Mouse (Mus musculus) gastrocnemius, postnatal 4 days (tissue): ENCODE results near the gene Samhd1. TPM values are rescaled to one million over a fixed set of nuclear protein-coding genes. Genes with fewer than 3 reads are reported as not detected.

Experiments
- DNase-seq, 2 experiments: peaks; one replicate each; pipeline ENCODE4 v3.0.0; 2021 to 2022; ENCODE audit warnings: low spot score in 2 of 2, mixed read lengths in 2 of 2
- total RNA-seq, 2 experiments: library from RNA; stranded (reverse); gene quantifications; 2 replicates each; pipeline ENCODE4 v1.2.3; 2021

Samhd1 gene
- total RNA-seq, 2 experiments from 2014 or later, result 23.4 to 23.6 TPM

DNA sequence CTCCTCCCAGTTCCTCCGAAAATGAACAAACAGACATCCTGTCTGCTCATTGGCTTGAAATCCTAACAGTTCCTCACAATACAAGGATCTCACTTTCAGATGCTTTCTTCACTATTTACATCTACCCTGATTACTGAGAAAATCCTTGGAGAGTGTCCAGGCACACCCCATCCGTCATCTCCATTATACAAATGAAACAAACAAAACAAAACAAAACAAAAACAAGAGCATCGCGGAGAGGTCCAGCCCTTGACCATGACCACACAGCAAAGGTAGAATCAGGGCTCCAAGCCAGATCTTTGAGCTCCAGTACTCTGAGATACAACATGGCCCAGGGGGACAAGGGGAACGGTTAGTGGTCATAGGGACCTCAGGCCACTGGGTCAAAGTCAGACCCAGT is 60.3 kb downstream of the Samhd1 start:
- no peak for DNase-seq

DNA sequence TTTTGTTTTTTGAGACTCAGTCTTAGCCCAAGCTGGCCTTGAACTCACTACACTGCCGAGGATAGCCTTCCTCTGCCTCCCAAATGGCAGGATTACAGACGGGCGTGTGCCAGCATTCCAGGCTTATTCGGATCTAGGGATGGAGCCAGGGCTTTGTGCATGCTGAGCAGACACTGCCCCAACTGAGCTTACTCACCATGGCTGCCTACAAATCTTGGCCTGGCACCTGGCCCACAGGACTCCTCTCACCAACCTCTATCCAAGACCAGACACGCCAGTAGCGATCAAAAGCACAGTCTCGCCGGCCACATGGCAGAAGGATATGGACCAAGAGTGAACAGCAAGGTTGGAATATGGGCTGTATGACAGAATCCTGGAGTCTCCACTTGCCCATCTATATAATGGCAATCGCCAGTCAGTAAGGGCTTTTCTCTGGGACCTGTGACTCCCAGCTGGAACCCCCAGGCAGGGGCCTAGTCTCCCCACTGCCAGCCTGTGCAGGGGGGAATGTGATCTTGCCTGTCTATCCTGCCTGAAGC is 60.8 kb downstream of the Samhd1 start:
- peak in 1 of 2 experiments; percentile 63 for DNase-seq

DNA sequence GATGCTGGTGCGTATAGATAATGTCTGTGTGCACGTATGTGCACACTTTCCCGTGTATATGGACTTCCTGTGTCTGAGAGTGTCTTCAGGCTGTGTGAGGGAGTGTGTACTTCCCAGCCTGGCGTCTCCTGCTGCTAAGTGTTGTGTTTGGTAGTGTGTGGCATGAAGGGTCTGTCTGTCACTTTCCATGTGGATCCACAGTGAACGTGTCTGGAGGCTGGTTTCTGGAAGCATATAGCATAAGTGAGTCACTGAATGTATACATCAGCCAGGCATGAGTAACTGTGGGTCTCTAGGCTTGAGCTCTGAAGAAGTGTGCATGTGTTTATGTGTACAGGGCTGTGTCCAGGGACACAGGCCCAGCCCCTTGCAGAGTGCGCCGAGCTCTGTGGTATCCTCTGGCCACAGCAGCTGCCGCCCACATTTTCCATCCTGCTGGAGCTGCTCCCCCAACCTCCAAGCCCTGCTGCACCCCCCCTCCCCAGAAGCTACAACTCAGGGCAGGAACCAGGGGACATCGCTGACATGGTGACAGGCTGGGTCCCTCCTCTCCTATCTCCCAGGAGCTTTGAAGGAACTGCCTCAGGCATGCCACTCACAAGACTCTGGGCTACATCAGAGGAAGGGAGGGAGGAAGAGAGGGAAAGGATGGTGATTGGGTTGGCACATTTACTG is 61.5 kb downstream of the Samhd1 start:
- no peak for DNase-seq

DNA sequence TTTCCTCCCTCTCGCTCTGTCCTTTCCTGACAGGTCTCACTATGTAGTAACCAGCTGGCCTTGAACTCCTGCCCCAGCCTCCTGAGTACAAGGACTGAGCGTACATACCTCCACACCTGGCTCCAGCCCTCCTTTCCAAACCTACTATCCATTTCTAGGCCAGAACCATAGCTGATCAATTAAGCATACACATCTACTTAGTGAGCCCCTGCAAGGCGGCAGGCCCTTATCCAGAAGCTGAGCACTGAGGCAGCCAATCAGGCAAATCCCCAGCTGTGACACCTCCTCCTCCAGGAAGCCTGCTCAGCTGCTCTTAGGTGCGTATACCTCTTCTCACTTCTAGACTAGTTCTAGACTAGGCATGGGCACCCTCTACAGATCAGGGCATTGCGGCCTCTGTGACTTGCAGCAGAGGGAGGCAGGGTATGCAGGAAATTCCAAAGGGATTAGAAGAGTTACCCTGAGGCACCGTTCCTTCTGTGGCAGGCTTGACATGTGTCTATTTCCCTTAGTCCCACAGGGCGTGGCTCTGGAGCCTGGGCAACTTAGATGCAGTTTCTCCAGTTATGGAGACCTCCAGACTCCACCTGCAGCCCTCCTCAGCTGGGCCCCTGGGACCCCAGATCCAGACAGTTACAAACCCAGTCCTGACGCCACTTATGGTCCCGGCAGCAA is 62.6 kb downstream of the Samhd1 start:
- DNase-seq, result no peak

DNA sequence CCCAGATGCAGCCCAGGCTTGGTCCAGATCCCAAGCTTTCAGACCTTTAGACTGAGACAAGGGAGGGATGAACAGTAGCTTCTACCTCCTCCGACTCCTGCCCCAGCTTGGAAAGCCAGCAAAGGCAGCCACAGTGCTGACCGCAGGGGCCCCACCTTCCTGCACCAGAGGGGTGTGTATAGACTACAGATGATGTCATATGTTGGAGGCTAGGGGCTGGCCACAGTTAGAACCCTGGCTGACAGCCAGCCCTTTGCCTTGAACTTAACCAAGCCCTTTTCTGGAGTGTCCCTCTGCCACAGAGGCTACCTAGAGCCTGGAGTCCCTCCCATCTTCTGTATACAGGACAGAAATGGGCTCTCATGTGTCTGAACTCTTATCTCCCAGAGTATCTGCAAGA is 63.5 kb downstream of the Samhd1 start:
- peak; percentile 59 to 77 for DNase-seq

DNA sequence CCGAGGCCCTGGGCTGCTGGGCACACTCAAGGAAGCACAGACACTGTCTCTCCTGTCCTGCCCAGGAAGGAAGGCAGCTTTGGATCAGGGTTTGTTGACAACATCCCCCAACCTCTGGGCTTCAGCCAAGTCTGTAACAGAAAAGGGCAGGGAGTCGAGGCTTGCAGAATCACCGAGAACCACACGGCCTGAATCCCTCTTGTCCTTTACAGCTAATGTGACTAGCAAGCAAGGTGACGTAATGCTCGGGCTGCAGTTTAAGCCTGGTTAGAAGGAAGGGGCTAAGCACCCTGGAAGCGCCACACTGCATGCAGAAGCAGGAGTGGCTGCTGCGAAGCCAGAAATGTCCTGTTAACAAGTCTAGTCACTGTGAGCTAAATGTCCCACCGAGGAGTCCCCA is 64.7 kb downstream of the Samhd1 start:
- DNase-seq, result peak in 1 of 2 experiments; percentile 48

DNA sequence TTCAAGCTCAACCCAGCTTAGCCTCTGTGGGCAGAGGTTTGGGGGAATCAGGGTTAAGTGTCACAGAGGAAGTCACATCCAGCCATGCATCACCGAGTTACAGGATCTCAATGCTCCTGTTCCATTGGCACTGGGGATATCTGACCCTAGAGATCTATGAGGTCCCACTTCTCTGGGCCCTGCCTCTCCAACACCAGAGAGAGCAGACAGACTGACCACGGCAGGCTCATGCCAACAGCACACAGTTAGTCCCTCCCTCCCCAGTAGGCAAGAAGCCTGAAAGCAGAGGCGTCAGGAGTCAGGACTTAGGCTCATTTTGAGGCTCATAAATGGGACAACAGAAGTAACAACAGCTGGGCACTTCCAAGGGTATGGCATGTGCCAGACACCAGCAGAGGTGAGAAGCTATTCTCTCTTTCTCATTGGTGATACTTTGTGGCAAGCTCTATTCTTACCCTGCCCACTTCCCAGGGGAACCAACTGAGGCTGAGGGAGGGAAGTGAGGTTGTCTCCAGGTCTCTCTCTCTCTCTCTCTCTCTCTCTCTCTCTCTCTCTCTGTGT is 65.2 kb downstream of the Samhd1 start:
- DNase-seq, result no peak

DNA sequence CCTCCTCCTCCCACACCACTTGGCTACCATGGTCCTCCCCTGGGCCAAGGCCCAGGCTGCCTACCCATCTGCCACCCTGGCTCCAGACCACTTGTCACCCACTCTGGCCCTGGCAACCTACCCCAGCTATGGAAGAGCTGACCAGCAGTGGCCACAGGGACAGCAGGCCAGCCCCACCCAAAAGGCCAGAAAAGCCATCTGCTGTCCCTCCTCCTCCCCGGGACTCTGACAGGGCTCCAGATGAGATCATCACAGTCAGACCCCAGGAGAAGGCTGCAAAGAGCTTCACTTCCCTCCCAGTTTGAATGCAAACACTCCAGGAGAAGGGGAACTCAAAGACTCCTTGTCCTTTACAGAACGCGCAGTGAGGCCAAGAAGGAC is 65.7 kb downstream of the Samhd1 start:
- peak in 1 of 2 experiments; percentile 65 for DNase-seq

DNA sequence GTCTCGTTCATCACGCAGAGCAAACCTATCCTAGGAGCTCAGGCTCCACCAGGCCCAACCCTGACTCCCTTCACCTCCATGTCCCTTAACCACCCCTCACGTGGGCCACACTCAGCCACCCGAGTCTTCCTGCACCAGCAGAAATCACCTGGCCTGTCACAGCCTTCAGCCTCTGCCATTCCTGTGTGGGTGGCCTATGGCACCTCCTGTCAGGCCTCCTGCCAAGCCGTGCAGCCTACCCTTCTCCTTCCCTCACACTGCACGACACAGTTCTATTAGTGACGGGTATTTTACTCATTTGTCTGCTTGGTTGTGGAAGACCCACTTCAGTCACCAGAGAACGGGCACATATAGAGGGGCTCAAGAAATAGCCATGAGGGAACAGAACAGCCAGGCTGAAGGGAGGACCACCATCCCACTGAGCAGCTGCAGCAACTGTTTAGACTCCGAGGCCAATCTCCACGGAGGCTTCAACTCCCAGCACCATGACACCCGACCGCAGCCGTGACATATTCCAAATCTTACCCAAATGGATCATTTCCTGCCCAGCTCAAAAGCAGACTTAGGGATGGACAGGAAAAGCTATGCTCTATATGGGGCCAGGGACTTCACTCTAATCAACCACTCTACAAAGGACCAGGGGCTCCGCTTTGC is 66.2 kb downstream of the Samhd1 start:
- DNase-seq, result no peak

DNA sequence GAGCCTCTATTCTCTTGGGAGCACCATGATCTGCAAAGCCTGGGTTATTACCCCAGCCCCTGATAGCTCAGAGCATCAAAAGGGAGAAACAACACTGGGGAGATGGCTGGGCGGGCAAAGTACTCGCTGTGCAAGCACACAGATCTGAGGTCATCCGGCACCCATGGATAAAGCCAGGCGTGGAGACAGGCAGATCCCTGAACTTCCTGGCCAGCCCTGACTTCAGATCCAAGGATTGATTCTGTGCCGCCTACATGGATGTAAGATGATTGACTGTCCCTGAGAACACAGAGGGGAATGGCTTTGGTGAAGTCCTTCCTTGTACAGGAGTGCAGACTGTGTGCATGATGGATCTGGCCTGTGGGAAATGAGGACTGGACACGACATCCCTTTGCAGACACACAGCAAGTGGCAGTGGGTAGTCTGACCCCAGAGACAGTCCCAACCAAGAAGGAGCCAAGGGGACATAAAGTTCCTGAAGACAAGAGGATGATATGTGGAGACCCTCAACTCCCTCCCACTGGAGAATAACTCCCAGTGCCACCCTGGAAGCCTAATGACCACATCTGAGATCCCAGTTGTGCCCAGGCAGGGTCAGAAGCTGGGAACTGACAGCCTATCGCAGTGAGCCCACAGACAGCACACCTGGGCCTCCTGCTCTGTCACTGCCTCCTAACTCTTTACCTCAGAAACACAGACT is 68.2 kb downstream of the Samhd1 start:
- no peak for DNase-seq

DNA sequence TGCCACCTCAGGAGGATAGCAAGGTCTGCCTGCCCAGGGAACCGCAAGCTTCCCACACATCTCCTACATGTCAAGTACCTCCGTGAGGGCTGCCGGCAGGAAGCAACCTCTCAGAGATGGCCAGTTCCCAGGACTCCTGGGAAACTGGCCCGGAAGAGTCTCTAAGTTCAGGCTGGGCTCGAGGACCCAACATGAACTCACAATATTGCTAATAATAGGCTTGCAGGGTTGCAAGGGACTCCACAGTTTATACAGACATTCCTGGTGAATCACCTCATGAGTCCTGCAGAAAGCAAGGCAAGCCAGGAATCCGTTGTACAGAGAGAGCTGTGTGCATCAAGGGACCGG is 69.2 kb downstream of the Samhd1 start:
- no peak for DNase-seq

DNA sequence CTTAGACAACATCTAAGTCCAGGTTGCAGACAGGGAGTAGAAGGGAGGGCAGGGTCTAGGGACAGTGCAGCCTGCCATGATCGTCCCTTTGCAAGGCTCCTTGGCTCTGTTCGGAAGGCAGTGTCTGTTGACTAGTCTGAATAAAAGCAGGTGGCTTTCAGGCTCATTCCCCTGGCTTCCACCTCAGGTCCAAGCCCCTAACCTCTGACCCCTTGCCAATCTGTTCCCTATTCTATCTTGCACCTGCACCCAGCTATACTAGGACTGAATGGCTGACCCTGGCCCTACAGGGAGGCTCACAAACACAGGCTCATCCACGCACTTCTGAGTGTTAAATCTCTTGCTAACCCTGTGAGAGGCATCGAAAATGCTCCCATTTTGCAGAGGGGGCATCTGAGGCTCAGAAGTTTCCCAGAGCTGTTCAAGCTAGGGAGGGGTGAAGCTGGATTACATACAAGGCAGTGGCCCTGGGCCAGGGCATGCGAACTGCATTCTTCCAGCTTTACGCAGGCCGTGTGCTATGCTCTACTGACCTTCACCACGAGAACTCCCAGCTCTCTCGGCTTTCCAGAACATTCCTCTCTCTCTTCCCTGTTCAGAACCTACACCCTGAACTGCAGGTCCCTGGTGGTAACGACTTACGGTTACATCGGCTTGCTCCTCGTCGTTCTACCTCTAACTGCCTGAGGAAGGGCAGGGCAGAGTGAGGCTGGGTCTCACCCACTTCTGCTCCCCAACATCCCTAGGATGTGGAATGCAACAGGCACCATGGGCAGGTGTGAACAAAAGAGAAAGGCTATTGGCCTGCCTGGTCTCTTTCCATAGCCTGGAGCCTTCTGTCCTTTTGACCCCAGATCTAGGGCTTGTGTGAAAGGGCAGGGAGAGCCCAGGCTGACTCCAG is 69.8 kb downstream of the Samhd1 start:
- peak; percentile 45 to 69 for DNase-seq

DNA sequence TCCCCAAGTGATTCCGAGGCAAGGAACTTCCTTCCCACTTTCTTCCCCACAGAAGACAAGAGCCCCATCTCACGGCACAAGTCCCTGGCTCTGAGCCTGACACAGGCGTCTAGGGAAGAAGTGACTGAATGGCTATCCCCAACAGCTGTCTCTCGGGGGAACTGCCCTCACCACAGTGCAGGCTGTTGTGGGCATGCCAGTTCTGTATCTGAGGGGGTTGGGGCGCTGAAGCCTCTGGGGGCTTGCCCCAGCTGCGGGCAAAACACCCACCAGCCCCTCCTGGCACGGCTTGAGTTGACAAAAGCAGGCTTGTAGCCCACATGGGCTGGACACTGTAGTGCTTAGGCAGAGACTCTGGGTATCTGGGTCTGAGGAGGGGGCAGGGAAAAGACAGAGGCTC is 70.9 kb downstream of the Samhd1 start:
- DNase-seq, result no peak

DNA sequence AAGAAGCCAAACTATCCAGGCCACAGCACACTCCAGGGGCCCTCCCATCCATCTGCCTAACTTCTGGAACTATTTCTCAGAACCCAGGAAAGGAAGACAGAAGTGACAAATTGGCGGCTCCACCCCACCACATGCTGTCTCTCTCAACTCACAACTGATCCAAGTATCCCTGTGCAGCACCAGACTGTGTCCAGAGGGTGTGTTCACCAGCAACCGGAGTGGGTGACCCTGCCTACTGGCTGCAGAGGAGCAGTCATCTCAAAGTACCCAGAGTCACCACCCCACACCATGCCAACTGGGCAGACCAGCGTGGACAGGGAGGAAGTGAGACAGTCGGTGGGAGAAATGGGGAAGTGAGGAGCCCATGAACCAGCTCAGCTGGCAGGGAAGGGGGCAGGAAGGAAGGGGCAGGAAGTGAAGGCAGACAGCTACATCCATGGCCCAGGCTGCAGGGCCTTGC is 71.8 kb downstream of the Samhd1 start:
- DNase-seq, result no peak

DNA sequence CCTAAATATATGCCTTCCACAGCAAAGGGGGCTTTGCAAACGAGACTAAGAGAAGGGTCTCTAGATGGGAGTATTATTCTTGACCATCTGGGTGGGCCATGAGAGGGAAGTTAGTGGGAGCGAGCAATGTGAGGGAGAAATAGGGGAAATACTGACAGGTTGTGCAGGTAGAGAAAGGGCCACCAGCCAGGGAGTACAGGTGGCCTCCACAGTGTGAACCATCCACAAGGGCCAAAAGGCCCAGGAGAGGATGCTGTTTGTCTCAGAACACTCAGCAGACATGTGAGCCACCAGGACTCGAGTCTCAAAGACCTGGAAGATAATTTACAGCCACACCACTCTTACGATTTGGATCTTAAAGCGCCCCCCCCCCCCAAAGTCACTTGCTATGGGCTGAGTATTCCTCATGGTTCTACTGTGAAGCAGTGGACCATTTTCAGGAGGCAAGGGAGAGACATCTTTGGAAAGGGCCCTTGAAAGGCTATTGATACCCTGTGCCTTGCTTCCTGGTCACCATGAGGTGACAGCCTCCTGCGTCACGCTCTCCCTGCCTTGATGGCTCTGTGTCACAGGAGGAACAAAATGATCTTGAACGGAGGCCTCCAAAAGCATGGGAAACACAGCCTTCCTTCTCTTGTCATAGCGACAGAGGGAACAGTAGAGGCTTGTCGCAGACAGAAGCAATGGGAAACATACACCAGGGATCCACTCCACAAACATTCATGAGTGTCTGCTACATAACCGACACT is 74.3 kb downstream of the Samhd1 start:
- DNase-seq, result no peak

DNA sequence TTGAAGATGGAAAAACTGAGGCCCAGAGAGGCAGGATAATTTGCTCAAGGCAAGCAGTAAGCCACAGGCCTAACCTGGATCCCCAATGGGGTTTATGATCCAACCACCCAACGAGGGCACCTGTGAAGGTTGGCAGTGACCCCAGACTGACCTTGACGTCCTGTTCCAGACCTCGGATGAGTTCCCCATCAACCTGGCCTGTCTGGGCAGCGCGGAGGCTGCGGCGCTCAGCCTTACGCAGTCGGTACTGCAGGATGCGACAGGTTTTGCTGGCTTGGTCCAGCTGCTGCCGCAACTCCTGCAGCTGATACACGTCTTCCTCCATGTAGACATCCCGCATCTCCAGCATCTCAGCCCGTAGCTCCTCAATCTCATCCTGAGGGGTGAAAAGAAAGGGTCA is 75.0 kb downstream of the Samhd1 start:
- no peak for DNase-seq

DNA sequence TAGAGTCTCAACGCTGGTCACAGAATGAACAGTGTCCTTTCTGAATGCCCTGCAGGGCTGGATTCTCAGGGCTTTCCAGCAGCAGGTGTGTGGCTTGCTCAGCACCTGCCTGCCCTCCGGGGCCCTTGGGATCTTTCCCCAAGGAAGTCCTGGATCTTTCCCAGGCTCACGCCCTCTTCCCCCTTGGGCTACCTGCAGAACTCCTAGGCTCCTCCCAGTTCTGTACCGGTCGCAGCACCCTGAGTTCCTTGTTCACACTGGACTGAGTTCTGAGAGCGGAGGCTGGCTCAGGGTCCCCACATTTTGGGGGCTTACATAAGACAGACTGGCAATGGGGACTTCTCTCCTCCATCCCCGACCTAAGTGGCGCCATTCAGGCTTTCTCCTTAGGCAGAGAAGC is 75.9 kb downstream of the Samhd1 start:
- no peak for DNase-seq

DNA sequence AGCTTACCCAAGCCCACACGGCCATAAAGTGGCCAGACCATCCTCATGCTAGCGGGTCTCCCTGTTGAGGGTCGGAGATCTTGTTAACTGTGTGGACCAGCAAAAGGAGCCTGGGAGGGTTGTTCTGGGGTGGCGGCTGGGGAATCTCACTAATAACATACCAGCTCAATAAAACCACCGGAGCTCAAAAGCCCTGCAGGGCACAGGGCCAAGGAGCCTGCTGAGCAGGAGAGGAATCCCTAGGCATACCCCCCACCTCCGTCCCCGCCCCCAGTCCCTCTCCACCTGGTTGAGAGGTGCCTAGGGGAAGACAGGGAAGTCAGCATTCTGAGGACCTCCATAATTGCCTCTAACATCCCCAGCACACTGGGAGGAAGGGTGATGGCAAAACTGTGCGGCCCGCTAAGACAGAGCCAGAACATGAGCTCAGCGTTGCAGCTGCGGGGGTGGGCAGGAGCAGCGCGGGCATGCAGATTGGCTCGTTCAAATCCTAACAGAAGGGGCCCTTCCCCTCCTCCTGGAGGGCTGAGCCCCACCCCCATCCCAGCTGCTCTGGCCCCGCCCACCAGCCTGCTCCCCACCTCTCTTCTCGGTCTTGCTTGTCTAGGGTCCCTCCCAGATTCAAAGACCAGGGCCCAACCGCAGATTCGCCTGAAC is 76.6 kb downstream of the Samhd1 start:
- peak; percentile 63 to 83 for DNase-seq

DNA sequence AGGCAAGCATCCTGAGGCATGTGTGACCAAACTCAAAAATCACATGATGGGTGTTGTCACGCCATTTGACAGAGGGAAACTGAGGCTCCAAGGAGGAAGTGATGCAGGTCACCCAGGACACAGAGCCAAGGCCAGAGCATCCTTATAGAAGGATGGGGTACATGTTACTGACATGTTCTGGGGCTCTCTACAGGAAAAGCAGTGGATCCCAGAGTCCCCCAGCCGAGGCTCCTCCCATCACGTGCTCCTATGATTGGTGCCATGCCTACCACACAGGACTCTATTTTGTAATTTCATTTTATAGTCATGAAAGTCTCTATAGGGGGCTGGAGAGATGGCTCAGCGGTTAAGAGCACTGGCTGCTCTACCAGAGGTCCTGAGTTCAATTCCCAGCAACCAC is 77.3 kb downstream of the Samhd1 start:
- no peak for DNase-seq
